Mouse (Mus musculus) left cerebral cortex, adult 18-20 months (tissue): ENCODE measurements at regions not wholly inside any gene's neighbourhood (a gene's known extent, or its start where the extent isn't known, plus 50 kb on each side); places are given as distances from the start of the nearest gene placed in this dataset.

Experiments used
- DNase-seq, 2 experiments: peaks; one replicate each; pipeline ENCODE4 v3.0.0; 2021 to 2022; ENCODE audit warnings: low spot score in 2 of 2, mixed read lengths in 1 of 2

DNA sequence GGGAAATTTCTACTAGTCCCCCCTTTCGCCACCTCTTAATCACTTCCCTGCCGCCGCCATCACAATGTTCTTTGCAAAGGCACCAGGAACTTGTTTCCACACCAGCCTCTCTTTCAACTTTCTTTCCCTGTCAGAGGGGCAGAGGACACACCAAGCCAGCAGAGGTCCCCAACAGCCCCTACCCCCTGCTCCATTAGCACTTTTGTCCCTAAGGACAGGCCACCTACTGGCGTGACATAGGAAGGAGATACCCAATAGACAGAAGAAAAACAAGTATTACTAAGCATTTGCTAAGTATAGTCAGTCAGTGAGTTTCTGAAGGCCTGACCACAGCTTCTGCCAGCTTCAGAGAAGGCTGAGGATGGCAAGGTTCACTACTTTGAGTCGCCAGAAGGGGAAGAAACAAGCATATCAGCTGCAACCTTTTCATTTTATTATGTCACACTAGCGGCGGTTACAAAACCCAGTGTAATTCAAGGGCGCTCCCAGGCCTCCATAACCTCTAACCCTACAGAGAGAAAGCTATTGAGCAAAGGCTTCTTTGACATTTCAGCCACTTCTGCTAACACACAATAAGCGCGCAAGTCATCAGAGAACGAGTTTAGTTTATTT lies 255.9 kb downstream of the Lmo4 start:
- no peak for DNase-seq

DNA sequence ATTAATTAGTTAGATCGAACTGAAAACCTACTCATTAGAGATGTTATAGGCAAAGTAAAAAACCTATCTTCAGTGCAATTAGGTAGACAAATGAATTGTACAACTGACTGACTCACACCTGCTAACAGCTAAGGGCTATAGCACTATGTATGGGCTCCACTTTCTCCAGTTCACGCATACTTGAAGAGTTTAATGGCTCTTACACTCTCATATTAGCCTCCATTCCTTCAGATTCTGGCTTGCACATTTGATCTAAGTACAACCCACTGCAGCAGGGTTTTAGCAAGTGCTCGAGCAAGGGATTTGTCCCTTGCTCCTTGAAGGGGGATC lies 257.1 kb downstream of the Lmo4 start:
- no peak for DNase-seq

DNA sequence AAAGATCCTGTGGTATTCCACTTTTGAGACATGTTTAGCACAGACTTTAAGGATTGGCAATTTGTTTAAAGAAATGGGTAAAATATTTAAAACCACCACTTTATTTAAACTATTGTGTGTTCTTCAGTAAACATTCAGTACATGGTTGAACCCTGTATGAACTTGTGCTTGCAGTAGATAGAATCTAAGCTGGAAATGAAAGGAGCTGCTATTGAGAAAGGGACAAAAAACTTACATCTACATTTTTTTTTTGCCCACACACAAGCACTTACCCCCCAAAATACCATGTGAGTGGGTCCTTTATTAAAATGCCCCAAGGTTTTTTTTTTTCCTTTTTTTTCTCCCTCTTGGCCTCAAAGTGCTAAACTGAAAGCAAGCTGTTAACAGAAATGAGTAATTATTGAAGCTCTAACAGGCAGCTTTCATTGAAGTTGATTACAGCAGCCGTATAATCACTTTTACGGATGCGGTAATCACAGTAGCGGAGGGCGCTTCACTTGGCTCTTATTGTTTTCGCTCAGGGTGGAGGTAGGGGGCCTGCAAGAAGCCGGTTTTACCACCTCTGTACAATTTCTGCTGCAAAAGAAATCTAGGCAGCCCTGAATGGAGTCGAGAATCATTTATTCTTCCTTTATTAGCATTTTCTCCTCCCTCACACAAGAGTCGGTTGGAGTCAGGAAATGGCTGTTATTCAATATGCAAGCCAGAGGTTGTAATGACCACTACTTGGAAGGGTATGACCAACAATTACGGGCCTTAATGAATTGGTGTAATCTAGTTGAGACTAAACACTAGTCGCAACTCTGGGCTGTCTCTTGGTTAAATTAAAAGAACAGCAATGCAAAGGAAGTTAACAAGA lies 257.7 kb downstream of the Lmo4 start:
- DNase-seq, result no peak

DNA sequence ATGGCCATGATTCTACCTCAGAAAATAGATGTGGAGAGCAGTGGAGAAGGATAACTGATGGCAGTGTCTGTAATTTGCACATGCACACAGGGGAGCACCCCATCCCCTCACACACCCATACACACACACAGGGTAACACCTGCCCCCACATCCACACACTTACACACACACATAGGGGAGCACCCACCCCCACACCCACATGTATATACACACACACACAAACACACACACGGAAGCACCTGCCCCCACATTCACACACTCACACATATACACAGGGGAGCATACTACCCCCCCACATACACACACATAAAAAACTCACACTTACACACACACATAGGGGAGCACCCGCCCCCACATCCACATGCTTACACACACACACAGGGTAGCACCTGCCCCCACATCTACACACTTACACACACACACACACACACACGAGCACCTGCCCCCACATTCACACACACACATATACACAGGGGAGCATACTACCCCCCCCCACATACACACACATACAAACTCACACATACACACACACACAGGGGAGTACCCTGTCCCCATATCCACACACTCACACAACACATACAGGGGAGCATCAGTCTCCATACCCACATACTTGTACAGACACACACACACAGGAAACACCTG lies 265.8 kb downstream of the Lmo4 start:
- no peak for DNase-seq

DNA sequence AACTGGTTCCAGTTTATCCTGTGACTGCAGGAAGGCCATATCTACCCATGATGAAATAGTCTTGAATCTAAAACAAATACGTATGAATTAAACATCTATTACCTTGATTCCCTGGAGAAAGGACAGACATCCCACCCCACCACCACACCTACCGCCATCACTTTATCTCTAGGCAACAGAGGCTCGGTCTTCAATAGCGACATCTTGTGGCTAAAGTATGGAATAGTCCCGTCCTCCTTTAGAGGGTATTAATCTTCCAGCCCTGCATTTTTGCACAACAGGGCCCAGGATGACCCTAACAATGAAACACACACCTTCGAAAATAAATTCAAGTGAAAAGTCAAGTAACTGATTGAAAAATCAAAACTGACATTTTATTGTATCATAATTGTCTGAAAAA lies 279.7 kb downstream of the Lmo4 start:
- DNase-seq, result no peak

DNA sequence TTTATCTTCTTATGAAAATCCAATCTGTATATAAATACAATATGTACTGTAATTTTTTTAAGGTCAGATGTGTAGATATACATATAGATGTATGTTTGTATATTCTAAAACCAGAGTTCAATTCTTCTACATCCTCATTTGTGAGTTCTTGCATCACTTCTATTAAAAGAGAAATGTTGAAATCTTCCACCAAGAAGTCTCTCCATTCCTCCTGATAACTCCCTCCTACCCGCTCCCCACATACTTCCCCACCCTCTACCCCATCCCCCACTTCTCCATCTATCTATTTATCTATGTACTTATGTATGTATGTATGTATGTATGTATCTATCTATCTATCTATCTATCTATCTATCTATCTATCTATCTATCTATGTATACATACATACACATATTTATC lies 285.3 kb downstream of the Lmo4 start:
- no peak for DNase-seq

DNA sequence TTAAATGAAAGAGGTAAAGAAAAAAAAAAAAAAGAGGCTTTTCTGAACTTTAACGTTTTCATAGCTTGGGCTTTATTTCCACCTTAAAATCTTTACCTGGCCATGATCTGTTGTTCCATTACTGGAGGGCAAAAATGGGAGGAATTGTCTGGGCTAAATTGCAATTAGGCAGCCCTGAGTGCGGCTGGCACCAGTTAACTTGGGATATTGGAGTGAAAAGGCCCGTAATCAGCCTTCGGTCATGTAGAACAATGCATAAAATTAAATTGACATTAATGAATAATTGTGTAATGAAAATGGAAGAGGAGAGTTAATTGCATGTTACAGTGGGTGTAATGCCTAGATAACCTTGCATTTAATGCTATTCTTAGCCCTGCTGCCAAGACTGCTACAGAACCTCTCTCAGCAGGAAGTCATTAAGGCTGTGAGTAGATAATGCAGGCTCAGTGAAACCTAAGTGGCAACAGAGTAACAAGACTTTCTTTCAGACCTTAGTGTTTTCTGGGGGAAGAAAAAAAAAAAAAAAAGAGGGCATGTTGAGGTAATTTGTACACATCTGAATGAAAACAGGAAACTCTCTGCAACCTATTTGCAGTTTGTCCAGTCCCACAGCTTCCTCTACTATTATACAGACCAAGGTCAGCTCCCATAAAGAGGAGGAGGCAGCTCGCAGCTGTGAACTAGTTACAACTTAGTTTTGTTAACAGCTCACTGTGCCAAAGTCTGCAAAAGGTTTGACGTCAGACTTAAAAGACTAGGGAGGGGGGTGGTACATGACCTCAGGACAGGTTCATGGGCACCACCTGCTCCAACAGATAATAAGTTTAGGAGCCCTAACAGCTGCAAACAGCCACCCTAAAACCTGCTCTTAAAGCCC lies 290.4 kb downstream of the Lmo4 start:
- DNase-seq, result no peak

DNA sequence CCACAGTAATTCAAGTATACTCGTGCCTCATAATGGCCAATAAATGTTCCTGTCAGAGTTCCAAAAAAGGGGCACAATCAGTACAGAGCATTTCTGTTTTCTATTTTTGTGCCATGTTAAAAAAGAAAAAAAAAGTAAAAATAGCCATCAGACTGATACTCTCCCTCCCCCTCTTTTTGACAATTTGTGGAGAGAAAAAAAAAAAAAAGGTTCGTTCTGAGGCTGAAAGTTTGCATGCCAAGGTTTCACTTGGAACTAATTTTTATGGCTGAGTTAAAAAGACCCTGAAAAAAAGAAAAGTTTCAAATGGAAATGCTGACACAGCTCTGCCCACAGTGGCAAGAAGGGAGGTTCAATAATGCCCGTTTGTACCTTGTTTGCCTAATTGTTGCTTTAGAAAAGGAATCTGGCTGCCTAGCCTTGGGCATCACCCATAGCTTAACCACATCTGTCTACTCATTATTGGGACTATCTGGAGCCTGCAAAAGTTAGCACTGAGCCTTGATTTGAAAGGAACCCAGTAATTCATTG lies 291.9 kb downstream of the Lmo4 start:
- DNase-seq, result no peak

DNA sequence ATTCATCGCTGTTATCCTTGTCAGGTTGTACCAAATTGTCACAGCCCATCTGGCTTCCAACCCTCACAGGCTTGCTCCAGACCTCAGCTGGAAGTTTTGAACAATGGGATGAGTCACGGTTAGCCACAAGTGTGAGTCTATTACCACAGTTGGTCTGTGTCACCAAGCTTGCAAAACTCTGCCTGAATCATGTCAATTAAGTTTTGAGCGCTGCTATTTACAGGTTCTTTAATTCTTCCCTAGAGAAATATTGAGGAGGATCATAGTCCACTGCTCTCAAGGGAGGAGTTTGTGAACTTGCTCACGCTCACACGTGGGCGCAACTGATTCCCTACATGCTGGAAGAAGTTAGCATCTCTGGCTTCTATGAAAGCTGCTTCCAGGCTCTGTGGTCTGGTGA lies 292.6 kb downstream of the Lmo4 start:
- peak in 1 of 2 experiments; percentile 37 for DNase-seq

DNA sequence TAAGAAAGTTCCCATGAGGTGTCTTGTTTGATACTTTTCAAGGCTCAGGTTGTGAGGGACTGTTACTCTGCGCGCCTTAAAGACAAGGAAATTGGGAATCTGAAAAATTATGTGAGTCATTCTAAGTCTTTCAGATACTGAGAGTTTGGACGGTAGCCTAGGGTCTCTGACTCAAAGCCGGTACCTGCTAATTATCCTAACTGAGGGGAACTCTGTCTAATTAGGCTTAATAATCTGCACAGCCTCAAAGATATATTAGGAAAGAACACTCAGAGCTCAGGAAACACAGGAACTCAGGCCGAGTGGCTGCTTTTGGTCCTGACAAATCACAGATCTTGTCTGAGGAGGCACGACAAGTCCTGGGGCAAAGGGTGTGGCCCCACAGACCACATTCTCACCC lies 295.7 kb downstream of the Lmo4 start:
- no peak for DNase-seq

DNA sequence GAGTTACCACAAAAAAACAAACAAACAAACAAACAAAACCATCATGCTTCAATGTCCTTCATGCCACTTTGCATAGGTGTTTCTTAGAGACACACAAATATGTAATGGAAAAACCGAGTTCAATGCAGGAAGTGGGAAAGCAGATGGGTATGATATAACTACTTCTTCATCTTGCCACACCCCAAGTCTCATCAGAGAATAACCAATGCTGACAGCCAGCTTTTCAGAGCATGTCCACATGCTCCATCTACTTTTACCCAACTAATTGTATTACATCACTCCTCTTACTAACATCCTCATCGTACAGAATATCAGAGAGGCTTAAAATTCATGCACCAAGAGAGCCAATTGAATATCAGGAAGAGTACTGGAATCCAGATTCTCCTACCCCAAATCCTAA lies 301.6 kb downstream of the Lmo4 start:
- DNase-seq, result no peak

DNA sequence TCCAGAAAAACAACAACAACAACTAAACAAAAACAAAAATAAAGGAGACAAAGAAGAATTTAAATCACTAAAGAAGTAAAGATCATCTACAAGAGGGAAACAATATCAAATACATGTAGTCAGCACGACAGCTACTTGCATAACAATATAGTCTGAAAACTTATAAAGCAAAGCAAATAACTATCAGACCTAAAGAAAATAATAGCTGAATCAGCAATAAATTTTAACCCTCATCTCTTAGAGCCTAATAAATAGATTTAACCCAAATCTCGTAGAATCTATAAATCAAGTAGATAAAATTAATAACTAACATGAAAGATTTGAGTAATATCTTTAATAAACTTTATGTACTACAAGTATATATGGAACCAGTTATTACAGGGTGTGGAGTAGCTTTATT lies 324.2 kb downstream of the Lmo4 start:
- DNase-seq, result no peak

DNA sequence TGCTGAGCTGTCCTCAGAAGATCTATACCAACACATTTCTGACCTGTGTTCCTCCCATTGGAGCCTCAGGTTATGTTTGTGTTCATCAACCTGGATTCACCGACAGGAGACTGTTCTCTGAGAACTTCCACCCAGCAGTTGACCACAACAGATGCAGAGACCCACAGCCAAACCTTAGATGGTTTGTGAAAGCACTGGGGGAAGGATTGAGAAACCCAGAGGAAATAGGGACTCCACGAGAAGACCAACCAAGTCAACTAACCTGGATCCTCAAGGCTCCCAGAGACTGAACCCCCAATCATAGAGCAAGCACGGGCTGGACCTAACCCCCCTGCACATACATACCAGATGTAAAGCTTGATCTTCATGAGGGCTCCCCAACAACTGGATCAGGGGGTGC lies 331.1 kb downstream of the Lmo4 start:
- DNase-seq, result no peak

DNA sequence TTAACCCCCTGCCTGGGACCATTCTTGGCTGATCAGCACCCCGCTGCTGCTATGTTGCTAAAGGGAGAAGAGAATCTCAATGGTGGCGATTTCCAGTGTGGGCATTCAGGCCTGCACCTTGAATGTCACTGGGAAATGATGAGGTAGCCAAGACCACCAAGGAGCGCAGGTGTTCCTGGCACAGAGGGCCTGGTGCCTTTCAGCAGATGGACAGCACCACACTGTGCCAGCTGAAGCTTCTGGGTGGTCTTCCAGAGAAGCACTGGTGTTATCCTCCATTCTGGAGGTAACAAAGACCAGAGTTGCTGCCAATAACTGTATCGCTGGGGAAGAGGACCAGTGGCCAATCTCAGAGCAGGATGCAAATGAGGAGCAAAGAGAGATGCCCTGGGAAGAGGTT lies 338.5 kb downstream of the Lmo4 start:
- DNase-seq, result no peak

DNA sequence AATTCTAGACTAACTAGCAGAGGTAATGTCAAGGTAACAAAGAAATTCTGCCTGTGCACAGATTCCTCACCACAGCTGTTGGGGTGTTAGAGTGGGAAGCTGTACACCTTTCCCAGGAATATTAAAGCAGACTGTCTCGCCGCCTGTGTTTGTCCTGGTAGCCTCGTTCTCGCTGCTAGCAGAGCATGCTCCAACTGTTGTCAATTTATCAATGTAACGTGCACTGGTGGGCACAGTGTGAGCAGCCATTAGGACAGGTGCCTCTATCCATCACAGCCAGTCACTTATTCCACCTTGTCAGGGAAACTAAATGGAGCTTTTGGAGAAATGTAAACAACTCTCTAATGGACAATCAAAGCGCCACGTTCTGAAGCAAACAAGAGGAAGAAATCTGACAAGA lies 339.4 kb downstream of the Lmo4 start:
- DNase-seq, result no peak

DNA sequence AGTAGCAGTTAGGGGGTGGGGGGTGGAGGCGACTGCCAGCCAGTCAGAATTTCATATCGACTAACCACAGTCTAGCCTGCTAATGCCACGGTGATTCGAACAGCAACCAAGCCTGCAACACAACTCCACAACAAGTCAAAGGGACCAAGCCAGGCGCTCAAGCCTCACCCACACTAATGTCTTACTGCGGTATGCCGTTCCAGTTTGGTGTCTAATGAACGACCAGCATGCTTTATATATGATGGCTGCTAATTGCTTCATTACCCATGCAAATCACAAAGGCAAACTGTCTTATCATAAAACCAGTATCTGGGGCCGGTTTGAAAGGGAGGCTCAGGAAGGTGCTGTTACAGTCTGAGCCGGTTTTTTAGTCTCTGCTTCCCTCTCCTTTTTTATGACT lies 340.5 kb downstream of the Lmo4 start:
- no peak for DNase-seq

DNA sequence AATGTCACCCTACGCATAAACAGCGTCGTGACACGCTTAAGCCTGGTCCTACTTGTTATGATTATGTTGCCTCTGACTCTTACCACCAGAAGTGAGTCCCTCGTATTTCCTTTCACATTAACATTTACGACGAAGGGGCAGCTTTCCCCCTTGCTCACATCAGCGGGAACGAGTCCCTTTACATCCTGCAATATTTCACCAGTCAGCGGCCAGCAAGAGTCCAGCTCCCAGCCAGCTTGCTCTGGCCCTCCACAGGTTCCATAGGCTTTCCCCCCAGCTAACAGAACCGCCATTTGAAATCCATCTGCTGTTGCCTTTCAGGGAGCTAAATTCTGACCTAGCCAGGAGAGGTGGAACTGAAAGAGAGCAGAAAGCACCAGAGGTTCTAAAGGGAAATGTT lies 342.5 kb downstream of the Lmo4 start:
- no peak for DNase-seq

DNA sequence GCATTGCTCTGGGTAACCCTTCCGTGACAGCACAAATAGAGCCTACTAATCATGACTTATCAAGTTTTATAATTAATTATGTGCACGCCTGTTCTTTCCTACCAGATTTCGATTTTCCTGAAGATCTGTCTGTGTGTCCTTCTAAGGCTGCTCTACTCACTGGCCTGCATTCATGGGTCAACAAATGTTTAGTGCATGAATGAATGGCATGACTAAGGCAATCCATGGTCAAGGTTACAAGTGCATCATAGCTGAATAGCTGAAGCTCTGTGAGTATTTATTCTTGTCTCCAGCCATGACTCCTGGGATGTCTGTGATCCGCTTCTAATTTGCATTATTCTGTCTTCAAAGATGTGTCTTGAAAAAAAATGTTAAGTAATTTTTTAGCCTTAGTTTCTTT lies 343.2 kb downstream of the Lmo4 start:
- DNase-seq, result no peak

DNA sequence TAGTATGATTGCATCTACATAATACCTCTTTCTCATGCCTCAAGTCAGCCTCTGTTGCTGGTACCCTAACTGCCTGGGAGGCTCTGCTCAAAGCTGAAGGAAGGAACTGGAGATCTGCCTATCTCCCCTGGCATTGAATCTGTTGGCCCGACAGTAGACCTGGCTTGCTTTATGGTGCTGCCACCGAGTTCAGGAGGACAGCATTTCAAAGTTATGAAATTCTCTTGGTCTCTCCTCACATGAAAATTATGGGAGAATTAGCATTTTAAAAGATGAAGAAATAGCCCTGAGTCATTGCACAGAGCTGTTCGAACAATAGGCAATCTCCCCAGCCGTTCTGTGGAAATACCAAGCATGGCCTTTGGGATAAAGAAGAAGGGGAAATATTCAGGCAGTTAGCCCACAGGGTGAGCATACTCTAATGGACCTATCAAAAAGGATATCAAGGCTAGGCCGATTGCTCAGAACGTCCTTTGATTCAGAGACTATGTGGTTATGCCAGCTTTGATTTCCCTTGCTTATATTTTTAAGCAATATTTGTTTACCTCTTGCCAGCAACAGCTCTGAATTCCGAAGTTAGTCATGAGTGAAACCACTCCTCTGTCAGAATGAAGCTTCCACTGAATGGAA lies 369.3 kb downstream of the Lmo4 start:
- no peak for DNase-seq

DNA sequence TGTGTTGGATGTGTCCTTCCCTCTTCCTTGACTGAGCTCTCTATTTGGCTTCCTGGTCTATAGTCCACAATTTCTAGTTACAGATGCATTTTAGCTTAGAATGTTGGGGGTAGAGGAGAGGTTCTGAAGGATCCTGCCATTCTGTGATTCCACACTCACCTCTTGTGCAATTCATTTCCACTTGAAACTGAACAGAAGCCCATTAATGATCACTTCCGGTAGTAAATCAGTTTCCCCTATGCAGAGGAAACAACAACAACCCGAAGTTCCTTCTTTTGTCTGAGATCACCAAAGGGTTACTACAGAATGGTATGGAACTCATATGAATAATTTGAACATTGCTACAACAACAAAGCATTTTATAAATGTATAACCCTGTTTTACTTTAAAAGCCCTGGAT lies 370.3 kb downstream of the Lmo4 start:
- DNase-seq, result no peak

DNA sequence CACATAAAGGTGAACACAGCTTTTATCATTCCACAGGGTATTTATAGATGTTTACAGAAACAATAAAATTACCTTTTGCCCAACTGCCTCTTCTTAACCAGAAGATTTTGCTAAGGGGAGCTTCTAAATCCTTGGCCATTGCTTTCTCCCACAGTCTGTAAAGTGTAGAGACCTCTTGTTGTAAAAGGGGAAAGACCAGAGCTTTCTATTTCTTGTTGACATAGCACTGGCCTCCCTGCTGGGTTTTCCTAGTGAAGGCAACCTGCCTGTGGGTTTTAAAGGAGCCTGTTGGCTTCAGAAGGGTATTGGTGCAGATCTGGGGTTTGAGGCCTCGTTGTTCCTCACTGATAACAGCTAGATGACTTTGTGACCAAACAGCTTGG lies 381.6 kb downstream of the Lmo4 start:
- no peak for DNase-seq
